Mouse (Mus musculus) small intestine, adult 2 months (tissue): ENCODE measurements at regions not wholly inside any gene's neighbourhood (a gene's known extent, or its start where the extent isn't known, plus 50 kb on each side); places are given as distances from the start of the nearest gene placed in this dataset.

ENCODE experiments used
- CTCF ChIP-seq: fragments of 200-500 bp; IDR thresholded peaks from 2 replicates; pipeline ENCODE4 v1.5.1; 2012; ENCODE audit warnings: low read depth, mild to moderate bottlenecking, control low read depth, inconsistent platforms, low read length, moderate library complexity, mixed read lengths; ENCODE audit not compliant: insufficient replicate concordance, insufficient read length; ENCODE audit errors: extremely low read depth
- POLR2A ChIP-seq: fragments of 200-500 bp; IDR thresholded peaks from 2 replicates; pipeline ENCODE4 v1.6.1; 2012; ENCODE audit warnings: low read depth, mild to moderate bottlenecking, control low read depth, inconsistent platforms, low read length, moderate library complexity

DNA sequence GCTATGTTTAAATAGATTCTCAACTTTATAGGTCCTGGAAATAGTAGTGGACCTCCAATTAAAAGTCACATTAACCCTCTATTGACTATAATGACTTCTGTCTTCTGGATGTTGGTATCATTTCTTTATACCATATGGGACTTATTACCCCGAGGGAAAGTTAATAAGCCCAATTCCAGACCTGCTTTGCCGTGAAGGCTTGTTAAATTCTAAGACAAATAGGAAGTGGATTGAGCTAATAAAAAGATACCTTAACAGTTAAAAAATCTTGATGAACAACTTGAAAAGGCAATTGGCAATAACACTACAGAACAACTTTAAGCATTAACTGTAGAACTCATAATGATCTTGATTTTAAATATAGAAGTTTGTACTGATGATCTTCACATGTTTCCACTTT lies 309.0 kb downstream of the Hace1 start:
- TF ChIP-seq POLR2A (no peak), CTCF (no peak)
